25 mouse cellular contexts compared by ENCODE assay signal in genomic region chr17:24137226-24137880, GRCm38 (mm10). TPM values are rescaled to one million over a fixed set of nuclear protein-coding genes. Genes with fewer than 3 reads are reported as not detected.
DNase-seq lines count a peak whose midpoint lies in the region; ATAC-seq and TF ChIP-seq lines count a peak whose summit lies in the region.
"Had no signal": no experiment of that assay in that cellular context is flagged by ENCODE, and none has a peak within 500 bp of the region (broad histone marks: within the 10 kb centered on the region; RNA-seq: fewer than 3 reads in every experiment).

No protein-coding gene starts in this region.

- H3K27me3 ChIP-seq in heart, embryonic 13.5 days (replicated peaks), result no peaks in the 10 kb centered on the region
- no peaks in the 10 kb centered on the region for H3K27me3 ChIP-seq in liver, postnatal 0 days (ENCODE audit: insufficient read depth, low read length)
- H3K27me3 ChIP-seq in liver, embryonic 12.5 days (replicated peaks), result no peaks in the 10 kb centered on the region
- H3K27me3 ChIP-seq in thymus, adult 2 months (ENCODE audit: control insufficient read depth, insufficient read depth, low read length), result no peaks in the 10 kb centered on the region
- H3K27me3 ChIP-seq: forebrain, embryonic 13.5 days; heart, embryonic 12.5 days had no signal

- peaks cover 49% of the 10 kb centered on the region for H3K4me1 ChIP-seq in heart, embryonic 13.5 days
- peaks cover 35% of the 10 kb centered on the region for H3K4me1 ChIP-seq in liver, postnatal 0 days (ENCODE audit: insufficient read depth)
- H3K4me1 ChIP-seq in liver, embryonic 12.5 days, result peaks cover 63% of the 10 kb centered on the region
- H3K4me1 ChIP-seq in thymus, adult 2 months (replicated peaks; ENCODE audit: control insufficient read depth, insufficient read depth, low read length), result peaks cover 31% of the 10 kb centered on the region

- TF ChIP-seq EP300 in liver, postnatal 0 days (IDR thresholded peaks at IDR 0.05; ENCODE audit: low read depth), result no peak

- no peak for DNase-seq in heart, adult 18-20 months
- no peak for DNase-seq in liver, postnatal 0 days
- DNase-seq in thymus, adult 2 months, result peak; percentile 56
- peak; percentile 56 for DNase-seq in thymus, postnatal 4 days
- no peak for DNase-seq in left cerebral cortex, postnatal 10 days (ENCODE audit: extremely low spot score in 1 of 2, low spot score in 2 of 2)
- DNase-seq in cerebellum, adult 8-10 months, result no peak
- DNase-seq: adrenal gland, adult 8-10 months; cerebellum, adult 2 months; cerebellum, postnatal 36 days; embryo, embryonic 11 days; gastrocnemius, postnatal 10 days; heart, adult 11 months; kidney, postnatal 36 days; layer of hippocampus, postnatal 36 days; liver; lung, postnatal 10 days had no signal

- H3K9me3 ChIP-seq in heart, embryonic 13.5 days, result no peaks in the 10 kb centered on the region
- H3K9me3 ChIP-seq in liver, postnatal 0 days (ENCODE audit: low read length), result no peaks in the 10 kb centered on the region
- no peaks in the 10 kb centered on the region for H3K9me3 ChIP-seq in liver, embryonic 12.5 days (replicated peaks)
- H3K9me3 ChIP-seq: forebrain, embryonic 13.5 days; heart, embryonic 12.5 days had no signal

- H3K27ac ChIP-seq in heart, embryonic 13.5 days (replicated peaks), result no peak overlapping the region
- H3K27ac ChIP-seq in liver, postnatal 0 days (ENCODE audit: low read depth), result peak overlapping the region; percentile 2; the same call in 1 of the 2 replicates
- no peak overlapping the region for H3K27ac ChIP-seq in liver, embryonic 12.5 days
- H3K27ac ChIP-seq in thymus, adult 2 months (ENCODE audit: control insufficient read depth, insufficient read depth, low read length), result peak overlapping the region; percentile 92
- H3K27ac ChIP-seq: forebrain, embryonic 13.5 days; hindbrain, postnatal 0 days; stomach, postnatal 0 days had no signal

- H3K4me3 ChIP-seq in heart, embryonic 13.5 days, result no peak overlapping the region
- H3K4me3 ChIP-seq in liver, postnatal 0 days (ENCODE audit: low read depth, low read length), result no peak overlapping the region
- H3K4me3 ChIP-seq in liver, embryonic 12.5 days, result no peak overlapping the region
- H3K4me3 ChIP-seq in thymus, adult 2 months (ENCODE audit: control insufficient read depth, insufficient read depth, low read length), result no peak overlapping the region
- H3K4me3 ChIP-seq: forebrain, embryonic 13.5 days; heart, embryonic 12.5 days had no signal

- H3K4me2 ChIP-seq in heart, embryonic 13.5 days, result no peak overlapping the region
- no peak overlapping the region for H3K4me2 ChIP-seq in liver, postnatal 0 days (ENCODE audit: low read depth, low read length)
- H3K4me2 ChIP-seq in liver, embryonic 12.5 days, result no peak overlapping the region
- H3K4me2 ChIP-seq: forebrain, embryonic 13.5 days; heart, embryonic 12.5 days; midbrain, embryonic 11.5 days had no signal

- WGBS in heart, embryonic 13.5 days, result 61% methylated on average over 2 of the region's 2 CpGs
- 50% methylated on average over 2 of the region's 2 CpGs for WGBS in liver, postnatal 0 days (ENCODE audit: insufficient replicate concordance)
- 81% methylated on average over 2 of the region's 2 CpGs for WGBS in liver, embryonic 12.5 days (ENCODE audit: insufficient replicate concordance)
- 22% methylated on average over 2 of the region's 2 CpGs for WGBS in thymus, adult 2 months

- 0 out of 2 replicates have a peak, but pooled peaks cover 3% of the 10 kb centered on the region for H3K36me3 ChIP-seq in heart, embryonic 13.5 days
- no peaks in the 10 kb centered on the region for H3K36me3 ChIP-seq in liver, postnatal 0 days (replicated peaks; ENCODE audit: insufficient read depth, low read length)
- H3K36me3 ChIP-seq in liver, embryonic 12.5 days, result peaks cover 22% of the 10 kb centered on the region
- no peaks in the 10 kb centered on the region for H3K36me3 ChIP-seq in thymus, adult 2 months (ENCODE audit: control insufficient read depth, insufficient read depth, low read length)
- H3K36me3 ChIP-seq: heart, embryonic 12.5 days had no signal

- no peak for TF ChIP-seq POLR2A in thymus, adult 2 months (IDR thresholded peaks at IDR 0.05; ENCODE audit: control insufficient read depth, extremely low read depth, insufficient read depth, low read length, poor library complexity)

- no peak for TF ChIP-seq CTCF in liver, postnatal 0 days (IDR thresholded peaks at IDR 0.05; ENCODE audit: low read depth)
- TF ChIP-seq CTCF in thymus, adult 2 months (IDR thresholded peaks at IDR 0.05; ENCODE audit: borderline replicate concordance, control insufficient read depth, extremely low read depth, insufficient read depth, low read length, poor library complexity), result no peak

- intact Hi-C loops in left cerebral cortex, postnatal 10 days (cut with DNase I), result no loop called here

- no peak for ATAC-seq in heart, embryonic 13.5 days (ENCODE audit: extremely low read depth, insufficient number of reproducible peaks, low FRiP score, low TSS enrichment)
- no peak for ATAC-seq in liver, postnatal 0 days
- ATAC-seq in liver, embryonic 12.5 days, result no peak
- ATAC-seq: CD4-positive, CD25-positive, alpha-beta regulatory T cell, adult 4 months; forebrain, embryonic 13.5 days; hindbrain, postnatal 0 days; intestine, embryonic 16.5 days had no signal

- peak overlapping the region; percentile 25; the same call in 1 of the 2 replicates for H3K9ac ChIP-seq in heart, embryonic 13.5 days
- H3K9ac ChIP-seq in liver, postnatal 0 days (replicated peaks), result no peak overlapping the region
- H3K9ac ChIP-seq in liver, embryonic 12.5 days, result no peak overlapping the region
- H3K9ac ChIP-seq: forebrain, embryonic 13.5 days; heart, embryonic 12.5 days had no signal

RNA-seq across cellular contexts. Expression of gene Pdpk1, which starts 13.4 kb away (rescaled TPM):
- polyA plus RNA-seq in heart, embryonic 13.5 days (2015; fragmentation: Nextera tagmentation; extraction: Ambion mirVana), result 30.7 and 35.1 TPM in 2 replicates
- 10 to 100 TPM; 39.7 to 41.1 TPM for total RNA-seq in heart, adult 18-20 months (2021)
- 19.3 and 20.5 TPM in 2 replicates for polyA plus RNA-seq in liver, postnatal 0 days (2015; fragmentation: Nextera tagmentation; extraction: Ambion mirVana)
- polyA plus RNA-seq in liver, embryonic 12.5 days (2016; fragmentation: Nextera tagmentation; extraction: Ambion mirVana), result 31.4 and 34.9 TPM in 2 replicates
- 56.6 and 57.8 TPM in 2 replicates for polyA plus RNA-seq in thymus, adult 2 months (2012; rRNA removed)
- 10 to 100 TPM; 75.3 to 81.9 TPM for total RNA-seq in left cerebral cortex, postnatal 10 days (2021)

RNA-seq across cellular contexts. Expression of gene Amdhd2, which starts 26.2 kb away (rescaled TPM):
- polyA plus RNA-seq in heart, embryonic 13.5 days (2015; fragmentation: Nextera tagmentation; extraction: Ambion mirVana), result 27.0 and 31.2 TPM in 2 replicates
- 10 to 100 TPM in 1 of 2 experiments, 1 to 10 TPM in 1; 8.3 to 13.5 TPM for total RNA-seq in heart, adult 18-20 months (2021)
- polyA plus RNA-seq in liver, postnatal 0 days (2015; fragmentation: Nextera tagmentation; extraction: Ambion mirVana), result 18.5 and 20.0 TPM in 2 replicates
- polyA plus RNA-seq in liver, embryonic 12.5 days (2016; fragmentation: Nextera tagmentation; extraction: Ambion mirVana), result 20.9 and 22.7 TPM in 2 replicates
- 48.2 and 57.6 TPM in 2 replicates for polyA plus RNA-seq in thymus, adult 2 months (2012; rRNA removed)
- 10 to 100 TPM; 33.3 to 36.0 TPM for total RNA-seq in left cerebral cortex, postnatal 10 days (2021)

RNA-seq across cellular contexts. Expression of gene Atp6v0c, which starts 32.1 kb away (rescaled TPM):
- polyA plus RNA-seq in heart, embryonic 13.5 days (2015; fragmentation: Nextera tagmentation; extraction: Ambion mirVana), result 544 and 567 TPM in 2 replicates
- total RNA-seq in heart, adult 18-20 months (2021), result 100 to 1,000 TPM; 241 to 255 TPM
- polyA plus RNA-seq in liver, postnatal 0 days (2015; fragmentation: Nextera tagmentation; extraction: Ambion mirVana), result 422 and 445 TPM in 2 replicates
- 371 and 388 TPM in 2 replicates for polyA plus RNA-seq in liver, embryonic 12.5 days (2016; fragmentation: Nextera tagmentation; extraction: Ambion mirVana)
- 977 and 1,122 TPM in 2 replicates for polyA plus RNA-seq in thymus, adult 2 months (2012; rRNA removed)
- total RNA-seq in left cerebral cortex, postnatal 10 days (2021), result 1,000 to 10,000 TPM; 1,322 to 1,387 TPM

Comparison
In these comparisons a context has a peak if more than half of its experiments do, and no peak if none do; other contexts are left out.
1. H3K27ac ChIP-seq: peak in liver, postnatal 0 days (single experiment) and thymus, adult 2 months (single experiment); none in heart, embryonic 13.5 days (single experiment) and liver, embryonic 12.5 days (single experiment).
2. DNase-seq: peak in thymus, adult 2 months (single experiment) and thymus, postnatal 4 days (single experiment); none in heart, adult 18-20 months (0 of 2), liver, postnatal 0 days (single experiment), left cerebral cortex, postnatal 10 days (0 of 2) and cerebellum, adult 8-10 months (single experiment).